Mouse (Mus musculus) neural tube, embryonic 10.5 days (tissue): ENCODE measurements around the gene Zbp1.

Experiments
- DNase-seq: peaks from one replicate; pipeline ENCODE4 v3.0.0-alpha.2; 2017; ENCODE audit warnings: low spot score; ENCODE audit errors: extremely low spot score

The Zbp1 gene

DNA sequence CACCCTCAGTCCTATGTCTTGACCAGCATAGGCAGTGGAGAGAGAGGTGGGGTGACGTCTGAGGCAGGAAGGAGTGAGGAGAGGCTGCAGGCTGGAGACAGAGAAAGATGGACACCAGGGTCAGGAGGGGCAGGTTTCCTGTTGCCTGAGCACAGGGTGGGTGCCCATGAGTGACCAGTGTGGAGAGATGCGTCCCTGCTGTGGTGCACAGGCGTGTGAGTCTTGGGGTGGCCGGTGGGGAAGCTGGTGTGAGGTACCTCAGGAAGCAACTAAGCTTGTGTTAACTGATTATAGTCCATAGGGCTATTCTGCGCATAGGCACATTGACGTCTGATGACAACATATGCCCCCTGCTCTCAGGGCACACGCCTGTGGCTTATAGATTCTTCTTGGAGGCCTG, 39.7 kb downstream of the Zbp1 start:
- no peak for DNase-seq

DNA sequence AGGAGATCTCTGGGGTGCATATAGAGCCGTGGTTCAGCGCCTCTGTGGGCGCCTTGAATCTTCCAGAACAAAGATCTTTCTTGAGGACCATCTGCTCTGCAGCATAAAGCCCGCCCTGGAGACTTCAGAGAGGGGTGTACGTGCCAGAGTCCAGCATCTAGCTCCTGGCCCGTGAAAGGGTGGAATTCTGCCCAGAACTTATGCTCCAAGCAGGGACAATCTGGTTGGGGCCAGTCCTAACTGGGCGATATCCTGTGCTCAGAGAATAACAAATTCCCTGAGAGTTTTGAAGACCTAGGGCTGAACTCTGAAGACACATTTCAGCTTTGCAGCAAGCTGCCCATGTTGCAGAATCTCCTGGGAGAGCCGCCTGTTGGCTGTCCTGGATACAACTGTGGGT, 40.8 kb downstream of the Zbp1 start:
- DNase-seq = no peak

DNA sequence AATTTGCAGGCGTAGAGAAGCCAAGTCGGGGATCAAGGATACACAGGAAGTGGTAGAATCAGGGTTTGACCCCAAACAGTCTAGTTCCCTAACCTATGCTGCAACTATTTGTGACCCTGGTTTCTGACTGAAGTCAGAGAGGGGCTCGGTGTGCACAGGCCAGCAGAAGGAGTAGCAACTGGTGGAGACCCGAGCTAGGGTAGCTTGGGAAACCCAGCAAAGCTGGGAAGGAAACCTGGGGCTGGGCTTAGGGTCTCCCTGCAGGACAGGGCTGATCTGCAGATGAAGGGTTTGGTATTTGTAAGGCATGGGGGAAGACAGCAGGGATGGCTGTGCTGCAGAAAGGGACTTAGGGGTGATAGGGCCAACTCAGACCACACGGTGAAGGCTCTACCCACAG, 41.2 kb downstream of the Zbp1 start:
- no peak for DNase-seq

DNA sequence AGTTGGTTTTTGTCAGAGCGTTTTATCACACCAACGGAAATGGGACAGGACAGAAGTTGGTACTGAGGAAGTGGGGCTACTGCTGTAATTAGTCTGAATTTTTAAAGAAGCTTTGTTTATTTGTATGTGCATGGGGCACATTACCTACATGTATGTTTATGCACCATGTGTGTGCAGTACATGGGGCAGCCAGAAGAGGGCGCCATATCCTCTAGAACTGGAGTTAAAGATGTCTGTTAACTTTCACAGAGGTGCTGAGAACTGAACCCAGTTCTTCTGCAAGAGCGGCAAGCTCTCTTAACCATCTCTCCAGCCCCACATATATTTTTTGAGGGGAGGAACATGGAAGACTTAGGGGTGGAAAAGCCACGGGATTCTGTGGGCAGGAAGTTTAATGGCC, 43.0 kb downstream of the Zbp1 start:
- no peak for DNase-seq

DNA sequence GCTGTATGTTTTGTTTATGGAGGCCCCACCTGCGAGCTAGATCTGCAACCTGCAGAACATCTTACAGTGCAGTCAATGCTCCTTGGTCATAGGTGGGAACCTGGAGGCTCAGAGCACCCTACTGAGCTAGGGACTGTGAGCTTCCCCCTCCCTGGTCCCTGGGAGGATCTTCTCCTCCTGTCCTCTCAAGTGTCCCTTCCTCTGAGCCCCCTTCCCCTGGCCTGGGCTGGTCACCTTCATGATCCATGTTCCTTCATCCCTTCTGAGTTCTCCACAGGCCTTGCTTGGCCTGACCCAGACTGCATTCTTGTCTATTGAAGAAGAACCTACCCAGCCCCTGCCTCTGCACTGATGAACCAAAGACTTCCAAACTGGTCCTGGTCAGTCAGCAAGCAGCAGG, 44.2 kb downstream of the Zbp1 start:
- no peak for DNase-seq

DNA sequence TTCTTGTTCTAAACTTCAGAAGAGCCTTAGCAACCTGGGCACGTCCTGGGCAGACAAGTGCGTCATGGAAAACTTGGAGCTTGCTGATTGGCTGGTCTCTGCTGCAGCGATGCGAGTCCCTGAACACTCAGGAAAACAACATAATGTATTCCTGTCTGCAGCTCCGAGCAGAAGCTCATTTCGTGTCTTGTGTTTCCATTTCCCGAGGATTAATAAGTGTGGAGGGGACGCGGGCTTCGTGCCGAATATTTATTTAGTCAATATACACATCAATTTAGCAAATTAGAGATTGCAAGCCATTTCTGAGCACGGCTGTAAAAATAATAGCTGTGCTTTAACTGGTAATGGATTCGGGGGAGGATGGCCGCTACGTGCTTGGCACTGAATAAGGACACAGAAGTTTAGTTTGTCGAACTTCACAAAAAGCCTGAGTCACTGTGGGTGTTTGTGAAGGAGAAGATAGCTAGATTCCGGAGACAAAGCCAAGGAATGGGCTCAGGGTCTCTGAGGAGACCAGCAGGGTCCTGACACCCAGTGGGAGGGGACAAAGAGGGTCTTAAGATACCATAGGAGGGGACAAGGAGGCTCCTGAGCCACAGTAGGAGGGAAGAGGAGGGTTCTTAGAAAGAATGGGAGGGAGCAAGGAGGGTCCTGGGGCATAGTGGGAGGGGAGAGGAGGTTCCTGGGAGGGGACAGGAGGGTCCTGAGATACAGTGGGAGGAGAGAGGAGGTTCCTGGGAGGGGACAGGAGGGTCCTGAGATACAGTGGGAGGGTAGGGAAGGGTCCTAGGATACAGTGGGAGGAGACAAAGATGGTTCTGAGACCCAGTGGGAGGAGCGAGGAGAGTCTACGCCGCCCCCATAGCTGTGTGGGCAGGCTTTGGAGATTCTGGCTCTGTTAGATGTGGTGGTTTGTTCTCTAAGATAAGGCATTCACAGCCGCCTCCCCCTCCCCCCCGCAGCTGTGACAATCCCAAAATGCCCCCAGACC, 44.9 kb downstream of the Zbp1 start:
- DNase-seq = peak; percentile 71

DNA sequence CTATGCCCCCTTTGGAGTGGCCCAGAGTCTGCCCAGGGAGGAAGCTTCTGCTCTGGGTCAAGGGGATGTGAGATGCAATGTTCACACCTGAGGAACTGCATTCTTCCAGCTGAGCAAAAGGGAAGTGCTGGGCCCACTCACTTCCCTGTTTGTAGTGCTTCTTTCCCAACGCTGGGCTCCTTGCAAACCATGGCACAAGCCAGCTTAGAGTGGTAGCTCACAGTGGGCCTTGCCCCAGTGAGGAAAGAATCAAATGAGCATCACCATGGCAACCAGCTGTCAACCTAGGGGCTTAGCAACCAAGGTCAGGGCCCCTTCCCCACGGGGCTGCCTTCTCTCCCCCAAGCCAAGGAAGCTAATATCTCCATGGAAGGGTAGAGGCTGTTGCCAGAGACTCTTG, 45.7 kb downstream of the Zbp1 start:
- DNase-seq = no peak

DNA sequence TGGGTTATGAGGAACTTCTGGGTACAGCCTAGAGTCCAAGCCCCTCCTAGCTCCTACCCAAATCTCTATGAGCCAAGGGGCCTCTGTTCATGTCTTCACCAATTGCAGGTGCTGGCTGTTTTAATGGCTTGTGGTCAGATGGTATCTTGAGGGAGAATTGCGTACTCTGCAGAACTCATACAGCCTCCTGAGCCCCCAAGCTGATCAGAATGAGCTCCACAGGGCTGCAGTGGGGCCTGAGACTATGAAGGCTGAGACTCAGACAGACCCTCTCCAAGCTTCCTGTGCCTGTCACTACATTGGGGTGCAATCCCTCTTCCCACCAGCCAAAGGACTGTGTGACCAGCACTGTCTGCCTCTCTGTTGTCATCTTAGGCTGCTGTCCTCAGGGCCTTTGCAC, 46.3 kb downstream of the Zbp1 start:
- no peak for DNase-seq

DNA sequence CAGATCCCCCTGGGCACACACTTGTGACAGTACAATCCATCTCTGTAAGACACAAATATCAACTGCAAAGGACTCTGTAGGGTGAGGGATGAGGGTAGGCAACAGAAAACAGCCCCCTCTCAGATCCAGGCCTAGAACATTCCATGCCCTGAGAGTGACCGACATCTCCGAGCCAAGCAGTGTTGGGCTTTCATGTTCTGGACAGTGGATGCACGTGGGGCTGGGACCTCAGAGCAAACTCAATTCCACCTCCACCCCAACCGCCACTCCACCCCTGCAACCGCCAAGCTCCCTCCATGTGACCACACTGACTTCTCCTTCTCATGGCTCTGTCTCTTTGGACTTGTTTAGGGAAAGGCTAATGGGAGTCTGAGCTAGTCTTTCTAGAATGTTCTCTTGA, 46.8 kb downstream of the Zbp1 start:
- no peak for DNase-seq

DNA sequence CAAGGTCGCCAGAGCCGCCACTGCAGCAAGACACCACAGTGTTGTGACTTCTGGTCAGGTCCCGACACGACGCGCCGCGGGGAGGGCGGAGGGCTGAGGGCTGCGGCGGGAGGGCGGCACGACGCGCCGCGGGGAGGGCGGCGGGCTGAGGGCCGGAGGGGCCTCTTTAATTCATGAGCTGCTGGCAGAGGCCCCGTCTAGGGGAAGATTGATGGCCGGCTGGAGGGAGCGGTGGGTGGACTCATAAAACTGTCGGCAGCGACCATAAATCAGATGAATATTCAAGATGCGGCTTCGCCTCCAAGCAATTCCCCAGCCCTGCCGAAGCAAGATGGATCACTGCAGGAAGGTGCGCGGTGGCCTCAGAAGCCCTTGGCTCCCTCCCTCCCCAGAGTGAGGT, 47.3 kb downstream of the Zbp1 start:
- DNase-seq = peak; percentile 87

DNA sequence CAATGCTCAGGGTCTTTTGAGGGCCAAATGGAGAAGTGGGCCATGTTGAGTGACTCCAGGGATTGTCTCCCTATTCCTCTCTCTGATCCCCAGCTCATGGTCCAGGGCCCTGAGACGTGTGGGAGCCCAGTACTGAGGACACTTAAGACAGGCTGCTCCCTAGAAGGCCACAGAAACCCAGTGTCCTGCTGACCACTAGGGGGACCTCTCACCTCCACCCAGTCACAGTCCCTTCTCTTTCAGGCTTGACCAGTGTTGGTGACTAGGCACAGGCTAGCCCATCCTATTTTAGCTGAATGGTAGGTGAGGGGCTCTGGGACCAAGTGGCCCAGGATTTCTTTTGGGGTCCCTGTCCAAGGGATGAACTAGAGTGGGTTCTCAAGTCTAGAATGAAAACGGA, 48.0 kb downstream of the Zbp1 start:
- DNase-seq = no peak

DNA sequence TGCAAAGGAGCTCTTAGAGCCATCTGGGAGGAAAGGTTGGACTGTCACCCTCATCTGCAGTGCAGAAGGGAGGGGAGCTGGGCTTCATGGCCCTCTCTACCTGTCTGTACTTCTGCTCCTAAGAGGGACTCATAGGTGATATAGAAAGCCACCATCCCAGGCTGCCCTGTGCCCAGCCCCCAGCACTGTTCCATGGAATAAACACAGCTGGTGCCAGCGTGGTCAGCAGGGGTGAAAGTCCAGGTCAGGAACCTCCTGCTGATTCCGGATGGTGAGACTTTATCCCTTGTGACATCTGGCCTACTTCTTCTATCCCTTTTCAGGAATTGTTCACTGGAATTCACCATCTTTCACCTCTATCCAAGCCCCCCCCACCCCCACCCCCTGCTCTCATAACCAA, 48.6 kb downstream of the Zbp1 start:
- no peak for DNase-seq

DNA sequence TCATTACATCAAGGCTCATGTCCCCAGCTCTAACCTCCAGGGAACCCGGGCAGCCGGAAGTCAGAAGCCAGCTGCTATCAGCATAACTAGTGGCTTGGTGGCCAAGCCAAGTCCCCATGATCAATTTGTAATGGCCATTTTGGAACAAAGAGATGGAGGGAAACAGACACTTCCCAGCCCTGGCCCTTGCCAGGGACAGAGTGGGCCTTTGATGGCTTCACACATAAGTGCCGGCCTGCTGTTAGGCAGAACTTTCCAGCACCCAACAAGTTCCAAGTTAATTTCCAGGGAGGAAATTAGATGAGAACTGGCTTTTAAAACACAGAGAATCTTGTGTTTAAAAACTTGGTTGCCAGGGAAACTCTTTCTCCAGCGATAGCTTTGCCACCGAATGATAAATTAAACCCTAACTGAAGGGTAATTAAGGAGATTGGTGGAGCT, 50.3 kb downstream of the Zbp1 start:
- no peak for DNase-seq

DNA sequence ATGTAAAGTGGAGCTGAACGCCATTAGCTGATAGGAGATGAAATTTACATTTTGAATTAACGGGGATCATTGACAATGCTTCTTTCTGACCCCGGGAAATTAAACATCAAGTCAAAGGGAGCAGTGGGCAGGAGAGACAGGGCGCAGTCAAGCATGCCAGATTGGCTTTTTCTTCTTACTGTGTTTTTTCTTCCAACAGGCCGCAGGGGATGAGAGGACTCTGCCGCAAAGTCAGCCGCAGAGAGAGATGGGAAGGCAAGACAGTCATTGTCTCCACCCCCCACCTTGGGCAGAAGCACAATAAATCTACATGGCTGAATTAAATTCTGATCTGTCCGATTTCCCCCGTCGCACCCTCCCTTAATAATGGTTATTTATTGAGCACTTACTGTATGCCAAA, 53.4 kb downstream of the Zbp1 start:
- DNase-seq = no peak

DNA sequence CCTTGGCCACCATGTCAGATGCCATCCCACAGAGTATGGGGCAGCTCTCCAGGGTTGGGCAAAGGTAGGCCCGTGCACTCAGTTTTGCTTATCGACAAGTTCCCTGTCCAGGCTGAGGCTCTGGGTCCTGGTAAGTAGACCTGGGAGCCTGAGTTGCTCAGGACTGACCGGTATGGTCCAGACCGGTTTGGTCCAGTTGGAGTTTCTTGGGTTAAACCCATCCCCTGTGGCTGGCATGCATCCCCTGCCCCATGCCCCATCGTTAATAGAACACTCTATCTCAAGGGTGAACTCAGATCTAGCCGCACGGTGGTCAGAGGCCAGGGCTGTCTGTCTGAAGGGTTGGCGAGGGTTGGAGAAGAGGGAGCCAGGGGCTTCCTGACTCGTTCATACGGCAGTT, 53.8 kb downstream of the Zbp1 start:
- DNase-seq = no peak

DNA sequence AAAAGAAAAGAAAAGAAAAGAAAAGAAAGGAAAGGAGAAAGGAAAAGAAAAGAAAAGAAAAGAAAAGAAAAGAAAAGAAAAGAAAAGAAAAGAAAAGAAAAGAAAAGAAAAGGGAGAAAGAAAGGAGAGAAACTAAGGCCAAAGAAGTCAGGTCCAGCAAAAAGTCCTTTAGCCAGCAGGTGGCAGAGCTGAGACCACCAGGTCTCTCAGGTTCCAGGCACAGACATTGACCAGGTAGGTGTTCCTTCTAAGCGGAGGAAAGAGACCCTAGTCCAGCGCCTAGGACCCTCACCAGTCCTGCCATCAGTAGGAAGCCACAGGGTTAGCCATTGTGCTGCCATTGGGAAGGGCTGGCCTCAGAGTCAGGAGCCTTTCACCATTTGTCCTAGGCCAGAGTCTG, 54.4 kb downstream of the Zbp1 start:
- DNase-seq = no peak

DNA sequence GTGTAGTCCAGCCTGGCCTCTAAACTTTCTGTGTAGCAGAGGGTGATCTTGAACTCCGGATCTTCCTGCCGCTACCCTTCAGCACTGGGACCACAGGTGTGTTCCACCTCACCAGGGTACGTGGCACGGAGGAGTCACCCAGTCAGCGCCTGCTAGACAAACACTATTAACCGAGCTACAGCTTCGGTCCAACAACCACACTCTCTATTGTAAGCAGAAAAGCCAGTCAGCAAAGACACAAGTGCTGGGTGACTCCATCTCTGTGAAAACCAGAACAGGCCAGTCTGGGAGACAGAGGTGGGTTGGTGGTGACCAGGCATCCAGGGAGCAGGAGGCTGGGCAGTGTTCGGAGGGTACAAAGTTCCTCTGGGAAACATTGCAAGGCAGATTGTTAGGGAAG, 55.3 kb downstream of the Zbp1 start:
- no peak for DNase-seq

DNA sequence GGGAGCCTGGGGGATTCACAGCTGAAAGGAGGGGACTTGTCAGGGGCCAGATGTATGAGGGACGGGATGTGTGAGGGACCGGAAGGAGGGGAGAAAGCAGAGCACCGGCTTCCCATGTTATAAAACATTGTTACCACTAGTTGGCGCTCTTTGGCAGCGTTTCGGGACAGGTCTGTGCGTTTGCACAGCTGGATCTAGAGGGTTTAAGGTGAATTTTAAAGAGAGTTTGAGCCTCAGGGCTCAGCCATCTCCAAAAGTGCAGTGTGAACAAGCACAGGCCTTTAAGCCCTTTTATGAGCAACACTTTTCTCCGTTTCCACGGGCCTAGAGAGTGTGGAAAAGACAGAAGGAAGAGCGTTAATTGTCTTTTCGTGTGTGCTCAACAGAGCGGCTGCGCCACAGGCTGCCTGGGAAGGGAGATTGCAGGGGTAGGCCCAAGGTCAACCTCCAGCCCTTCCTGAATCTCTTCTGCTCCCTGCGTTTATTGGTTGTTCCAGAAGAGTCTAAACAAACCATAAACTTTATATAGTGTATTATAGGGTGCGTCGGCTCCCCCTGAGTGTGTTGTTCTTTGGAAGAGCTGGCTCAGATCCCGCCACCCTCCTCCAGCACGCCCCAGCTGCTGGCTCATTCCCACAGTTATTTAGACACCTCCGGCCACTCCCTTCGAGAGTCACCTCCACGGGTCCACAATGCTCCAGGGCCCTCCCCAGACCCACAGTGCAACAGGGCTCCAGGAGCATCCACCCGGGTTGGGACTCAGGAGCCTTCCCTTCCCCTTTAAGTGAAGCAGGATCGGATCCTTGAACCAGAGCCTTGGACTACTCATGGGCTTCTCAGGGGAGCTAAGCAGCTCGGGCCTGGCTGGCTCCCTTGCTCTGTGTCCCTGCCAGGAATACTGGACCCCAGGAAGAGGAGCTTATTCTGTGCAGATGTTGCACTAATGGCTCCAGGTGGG, 59.1 kb downstream of the Zbp1 start:
- DNase-seq = peak; percentile 78

DNA sequence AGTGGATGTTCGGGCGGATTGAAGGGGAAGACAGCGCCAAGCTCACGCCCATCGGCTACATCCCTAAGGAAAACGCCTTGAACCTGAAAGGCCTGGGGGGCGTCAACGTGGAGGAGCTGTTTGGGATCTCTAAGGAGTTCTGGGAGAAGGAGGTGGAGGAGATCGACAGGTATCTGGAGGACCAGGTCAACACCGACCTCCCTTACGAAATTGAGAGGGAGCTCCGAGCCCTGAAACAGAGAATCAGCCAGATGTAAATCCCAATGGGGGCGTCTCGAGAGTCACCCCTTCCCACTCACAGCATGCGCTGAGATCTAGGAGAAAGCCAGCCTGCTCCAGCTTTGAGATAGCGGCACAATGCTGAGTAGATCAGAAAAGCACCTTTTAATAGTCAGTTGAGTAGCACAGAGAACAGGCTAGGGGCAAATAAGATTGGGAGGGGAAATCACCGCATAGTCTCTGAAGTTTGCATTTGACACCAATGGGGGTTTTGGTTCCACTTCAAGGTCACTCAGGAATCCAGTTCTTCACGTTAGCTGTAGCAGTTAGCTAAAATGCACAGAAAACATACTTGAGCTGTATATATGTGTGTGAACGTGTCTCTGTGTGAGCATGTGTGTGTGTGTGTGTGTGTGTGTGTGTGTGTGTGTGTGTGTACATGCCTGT, 60.2 kb downstream of the Zbp1 start:
- DNase-seq = no peak

DNA sequence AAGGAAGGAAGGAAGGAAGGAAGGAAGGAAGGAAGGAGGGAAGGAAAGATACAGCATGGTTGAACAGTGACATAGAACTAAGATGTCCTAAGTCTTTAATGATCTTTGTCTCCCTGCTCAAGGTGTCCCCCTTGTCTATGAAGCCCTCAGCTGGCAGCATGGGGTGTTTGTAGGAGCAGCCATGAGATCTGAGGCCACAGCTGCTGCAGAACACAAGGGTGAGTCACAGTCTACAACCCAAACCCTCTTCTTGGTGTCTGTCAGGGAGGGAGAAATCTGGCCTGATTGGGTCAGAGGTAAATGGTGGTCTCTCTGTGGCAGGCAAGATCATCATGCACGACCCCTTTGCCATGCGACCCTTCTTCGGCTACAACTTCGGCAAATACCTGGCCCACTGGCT, 60.9 kb downstream of the Zbp1 start:
- no peak for DNase-seq

DNA sequence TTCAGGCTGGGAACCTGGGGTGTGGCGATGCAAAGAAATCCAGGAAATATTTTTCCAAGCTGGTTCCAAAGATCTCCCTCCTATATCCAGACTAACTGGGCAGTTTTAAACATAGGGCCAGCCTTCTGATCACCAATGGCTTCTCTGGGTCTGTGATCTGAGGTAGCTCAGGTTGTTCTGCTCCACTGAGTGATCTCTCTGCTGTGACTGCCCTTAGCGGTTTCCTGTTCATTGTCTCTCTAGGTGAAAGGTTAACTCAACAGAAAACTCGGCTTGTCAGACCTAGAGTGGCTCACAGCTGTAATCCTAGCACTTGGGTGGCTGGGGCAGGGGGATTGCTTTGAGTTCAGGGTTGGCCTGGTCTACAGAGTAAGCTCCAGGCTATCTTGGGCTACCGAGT, 61.3 kb downstream of the Zbp1 start:
- no peak for DNase-seq

DNA sequence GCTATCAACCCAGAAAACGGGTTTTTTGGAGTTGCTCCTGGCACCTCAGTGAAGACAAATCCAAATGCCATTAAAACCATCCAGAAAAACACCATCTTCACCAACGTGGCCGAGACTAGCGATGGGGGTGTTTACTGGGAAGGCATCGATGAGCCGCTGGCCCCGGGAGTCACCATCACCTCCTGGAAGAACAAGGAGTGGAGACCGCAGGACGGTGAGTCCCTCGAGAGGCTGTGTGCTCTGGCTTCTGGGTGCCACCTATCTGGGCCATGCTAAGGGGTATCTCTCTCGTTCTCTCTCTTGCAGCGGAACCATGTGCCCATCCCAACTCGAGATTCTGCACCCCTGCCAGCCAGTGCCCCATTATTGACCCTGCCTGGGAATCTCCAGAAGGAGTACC, 61.8 kb downstream of the Zbp1 start:
- DNase-seq = no peak
